Mouse (Mus musculus): ENCODE data around the gene Cela3b. TPM values are rescaled to one million over a fixed set of nuclear protein-coding genes. Genes with fewer than 3 reads are reported as not detected.

The Cela3b gene
- total RNA-seq (2023) = 0.65 TPM

DNA sequence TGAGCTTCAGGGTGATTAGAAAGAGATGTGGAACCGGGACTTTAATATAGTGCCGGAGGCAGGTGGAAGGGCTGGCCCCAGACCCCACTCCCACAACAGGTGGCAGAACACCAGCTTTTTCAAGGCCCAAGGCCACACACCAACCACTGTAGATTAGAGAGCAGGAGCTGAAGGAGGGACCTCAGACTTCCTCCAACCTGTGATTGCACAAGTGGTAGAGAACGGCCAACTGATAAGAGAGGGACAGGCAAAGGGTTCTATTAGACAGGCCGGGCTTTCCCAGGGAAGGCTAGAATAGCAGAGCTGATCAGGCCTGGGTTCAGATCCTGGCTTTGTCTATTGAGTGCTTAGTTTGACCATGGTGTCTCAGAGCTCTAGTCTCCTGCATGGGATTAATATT lies at the start of gene Cela3b:
TSS of gene Cela3b (minus strand) at position 39 of the 400 bp plus-strand sequence.

DNA sequence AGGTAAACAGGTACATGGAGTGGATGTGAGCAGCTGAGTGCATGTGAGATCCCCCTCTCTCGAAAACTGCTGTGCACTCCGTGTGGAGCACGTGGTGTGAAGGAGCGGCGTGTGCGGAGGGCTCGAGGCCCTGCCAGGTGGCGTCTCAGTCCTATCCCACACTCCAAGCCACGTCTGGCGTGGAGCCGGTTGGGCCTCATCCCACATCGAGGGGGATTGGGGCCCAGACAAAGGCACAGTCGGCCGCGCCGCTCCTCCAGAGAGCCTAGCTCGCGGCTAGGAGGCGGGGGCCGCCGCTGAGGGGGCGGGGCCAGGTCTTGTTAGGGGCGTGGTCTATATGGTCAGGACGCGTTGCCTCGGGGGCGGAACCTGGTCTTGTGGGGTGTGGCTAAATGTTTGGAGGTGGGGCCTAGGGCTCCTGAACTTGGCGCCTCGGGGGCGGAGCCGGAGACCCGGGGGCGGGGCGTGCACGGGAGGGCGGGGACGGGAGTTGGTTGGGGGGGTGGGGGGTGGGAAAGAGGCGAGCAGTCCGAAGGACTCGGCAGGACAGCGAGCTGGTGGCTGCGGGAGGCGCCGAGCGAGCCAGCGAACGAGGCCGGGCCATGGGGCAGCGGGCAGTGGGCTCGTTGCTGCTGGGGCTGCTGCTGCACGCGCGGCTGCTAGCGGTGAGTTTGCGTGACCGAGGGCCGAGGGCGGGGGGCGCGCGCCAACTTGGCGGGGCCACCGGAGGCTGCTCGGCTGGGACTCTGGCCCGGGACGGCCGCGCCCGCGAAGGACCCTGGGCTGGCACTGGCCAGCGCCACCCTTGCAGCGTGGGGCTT lies 38.1 kb upstream of the Cela3b start, which contains the start of gene Hspg2:
TSS of gene Hspg2 (plus strand) at position 510 of the 821 bp plus-strand sequence.

DNA sequence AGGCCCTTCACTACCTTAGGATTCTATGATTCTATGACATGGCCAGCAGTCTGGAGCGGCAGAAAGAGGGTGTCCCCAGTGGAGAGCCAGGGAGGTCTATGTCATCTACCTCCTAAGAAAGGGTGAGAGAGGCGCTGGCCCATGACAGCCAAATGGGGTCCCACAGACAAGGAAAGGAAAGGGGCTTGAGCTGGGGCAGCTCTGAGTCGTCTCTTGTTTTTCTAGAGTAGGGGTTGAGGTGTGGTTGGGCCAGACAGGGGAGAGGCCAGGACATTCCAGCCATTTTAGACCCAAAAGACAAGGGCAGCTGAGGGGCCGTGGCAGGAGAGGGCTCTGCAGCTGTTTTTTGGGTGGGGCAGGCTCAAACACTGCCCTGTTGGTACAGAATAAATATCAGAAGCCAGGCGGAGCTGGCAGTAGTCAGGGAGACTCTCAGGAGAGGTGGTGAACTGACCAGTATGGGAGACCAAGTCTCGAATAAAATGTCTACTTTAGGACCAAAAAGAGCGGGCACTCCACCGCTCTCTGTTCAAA lies 23.0 kb upstream of the Cela3b start, which contains the start of gene 1700013G24Rik:
TSS of gene 1700013G24Rik (plus strand) at position 51 of the 534 bp plus-strand sequence.

DNA sequence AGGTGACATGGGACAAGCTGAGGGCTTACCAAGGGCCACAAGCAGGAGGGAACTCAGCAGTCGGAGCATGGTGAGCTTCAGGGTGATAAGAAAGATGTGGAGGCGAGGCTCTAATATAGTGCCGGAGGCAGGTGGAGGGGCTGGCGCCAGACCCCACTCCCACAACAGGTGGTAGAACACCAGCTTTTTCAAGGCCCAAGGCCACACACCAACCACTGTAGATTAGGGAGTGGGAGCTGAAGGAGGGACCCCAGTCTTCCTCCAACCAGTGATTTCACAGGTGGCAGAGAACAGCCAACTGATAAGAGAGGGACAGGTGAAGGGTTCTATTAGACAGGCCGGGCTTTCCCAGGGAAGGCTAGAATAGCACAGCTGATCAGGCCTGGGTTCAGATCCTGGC lies 20.6 kb downstream of the Cela3b start, which contains the start of gene Cela3a:
TSS of gene Cela3a (minus strand) at position 101 of the 400 bp plus-strand sequence.

Other genes starting within 250 kb of the Cela3b start
- gene Wnt4, start 153.1 kb downstream of the Cela3b start, total RNA-seq (2023) = 0.12 TPM
- gene Cdc42, start 72.8 kb downstream of the Cela3b start, total RNA-seq (2023) = 378 TPM
- gene Cela3a, start 20.7 kb downstream of the Cela3b start, total RNA-seq (2023) = not detected
- not detected for gene 1700013G24Rik, start 22.7 kb upstream of the Cela3b start, total RNA-seq (2023)
- 0.68 TPM for gene Hspg2, start 38.2 kb upstream of the Cela3b start, total RNA-seq (2023)
- gene Ldlrad2, start 144.0 kb upstream of the Cela3b start, total RNA-seq (2023) = not detected
- 220 TPM for gene Usp48, start 163.2 kb upstream of the Cela3b start, total RNA-seq (2023)
- gene Rap1gap, start 234.2 kb upstream of the Cela3b start, total RNA-seq (2023) = 2.6 TPM